Mouse (Mus musculus) large intestine, adult 2 months (tissue): ENCODE results near the gene Cdk13. TPM values are rescaled to one million over a fixed set of nuclear protein-coding genes. Genes with fewer than 3 reads are reported as not detected.

Source experiments
- DNase-seq: peaks from one replicate; pipeline ENCODE4 v3.0.0-alpha.2; 2012; ENCODE audit warnings: low read depth, low spot score
- WGBS: fragments of 180-500 bp; shearing (Covaris S2); methylation state at CpG from one replicate; pipeline ENCODE4 v1.1.7; 2018; 5-methylcytosine and 5-hydroxymethylcytosine counted together
- polyA plus RNA-seq: library from polyadenylated mRNA; depleted of rRNA; stranded (reverse); fragments of >200 nt; gene quantifications from 2 replicates; pipeline ENCODE4 v1.2.3, GENCODE M21; 2012; rRNA removed

Gene Cdk13
- polyA plus RNA-seq, 1 experiment: 11.2 TPM

- WGBS: 64% methylated on average over 1 of the region's 1 CpGs
- DNase-seq: no peak
These were observed 137.5 kb downstream of the Cdk13 start for GRCm38 (mm10) chr13:17667380-17667779.

Other genes starting within 250 kb of the Cdk13 start
- 4.7 and 6.8 TPM in 2 replicates for gene Mplkip, start 109.9 kb downstream of the Cdk13 start, polyA plus RNA-seq
- gene Sugct, start 109.5 kb downstream of the Cdk13 start, polyA plus RNA-seq: 1.1 and 1.4 TPM in 2 replicates
- 19.9 and 26.9 TPM in 2 replicates for gene Rala, start 139.1 kb upstream of the Cdk13 start, polyA plus RNA-seq
- 5.9 and 8.3 TPM in 2 replicates for gene Yae1d1, start 188.3 kb upstream of the Cdk13 start, polyA plus RNA-seq